Mouse (Mus musculus): Measurements from ENCODE around the gene Nicn1. TPM values are rescaled to one million over a fixed set of nuclear protein-coding genes. Genes with fewer than 3 reads are reported as not detected.
"Not testable (repeated sequence)": the region's sequence is repeated elsewhere in the genome, so short reads cannot be mapped to it uniquely, and the experiment has no call there.

The Nicn1 gene
- polyA plus RNA-seq, 1 experiment from 2014 or later = 45.0 TPM

- 17% methylated on average over 10 of the region's 10 CpGs for WGBS
- ATAC-seq (ENCODE audit: insufficient number of reproducible peaks, insufficient read depth, low FRiP score, low TSS enrichment, low read depth) = peak; percentile 34
- H3K9me3 ChIP-seq = no peaks in the 10 kb centered on the region
Observed at GRCm38 (mm10) chr9:108264191-108264921, 25.9 kb upstream of the Nicn1 start.

GRCm38 (mm10) chr9:108266261-108266935 lies 23.8 kb upstream of the Nicn1 start:
- Histone ChIP-seq H3K27me3 (no peaks in the 10 kb centered on the region), H3K4me3 (replicated peaks) (no peak overlapping the region), H3K9ac (replicated peaks) (no peak overlapping the region), H3K4me2 (no peak overlapping the region), H3K36me3 (no peaks in the 10 kb centered on the region), H3K4me1 (replicated peaks) (peaks cover 23% of the 10 kb centered on the region), H3K27ac (no peak overlapping the region), H3K9me3 (no peaks in the 10 kb centered on the region)
- 58% methylated on average over 10 of the region's 10 CpGs for WGBS
- ATAC-seq (ENCODE audit: insufficient number of reproducible peaks, insufficient read depth, low FRiP score, low TSS enrichment, low read depth) = no peak

More at GRCm38 (mm10) chr9:108264191-108264921, 25.9 kb upstream of the Nicn1 start:
- Histone ChIP-seq H3K4me3 (replicated peaks) (peak overlapping the region; percentile 94), H3K27me3 (no peaks in the 10 kb centered on the region), H3K27ac (peak overlapping the region; percentile 91), H3K36me3 (no peaks in the 10 kb centered on the region), H3K4me2 (peak overlapping the region; percentile 82), H3K9ac (replicated peaks) (peak overlapping the region; percentile 38), H3K4me1 (replicated peaks) (peaks cover 23% of the 10 kb centered on the region)

- Histone ChIP-seq H3K9me3 (no peaks in the 10 kb centered on the region), H3K9ac (replicated peaks) (no peak overlapping the region), H3K27ac (no peak overlapping the region), H3K4me1 (replicated peaks) (peaks cover 18% of the 10 kb centered on the region), H3K36me3 (no peaks in the 10 kb centered on the region), H3K4me3 (replicated peaks) (no peak overlapping the region), H3K4me2 (no peak overlapping the region), H3K27me3 (no peaks in the 10 kb centered on the region)
- 86% methylated on average over 7 of the region's 7 CpGs for WGBS
- no peak for ATAC-seq (ENCODE audit: insufficient number of reproducible peaks, insufficient read depth, low FRiP score, low TSS enrichment, low read depth)
Observed at GRCm38 (mm10) chr9:108267691-108268090, 22.5 kb upstream of the Nicn1 start.

GRCm38 (mm10) chr9:108268701-108269100 lies 21.5 kb upstream of the Nicn1 start:
- H3K27me3 ChIP-seq; ATAC-seq (ENCODE audit: insufficient number of reproducible peaks, insufficient read depth, low FRiP score, low TSS enrichment, low read depth); H3K36me3 ChIP-seq; H3K9ac ChIP-seq (replicated peaks); H3K4me3 ChIP-seq (replicated peaks); H3K9me3 ChIP-seq; H3K27ac ChIP-seq; H3K4me2 ChIP-seq: not testable (repeated sequence)
- WGBS = 81% methylated on average over 6 of the region's 7 CpGs
- H3K4me1 ChIP-seq (replicated peaks) = peaks cover 15% of the 10 kb centered on the region

GRCm38 (mm10) chr9:108271941-108272340 lies 18.3 kb upstream of the Nicn1 start:
- no peak overlapping the region for H3K9ac ChIP-seq (replicated peaks)
- peaks cover 16% of the 10 kb centered on the region for H3K4me1 ChIP-seq (replicated peaks)
- no peak overlapping the region for H3K27ac ChIP-seq
- H3K36me3 ChIP-seq = no peaks in the 10 kb centered on the region
- H3K4me3 ChIP-seq (replicated peaks) = no peak overlapping the region
- WGBS = 13% methylated on average over 2 of the region's 2 CpGs
- H3K4me2 ChIP-seq = no peak overlapping the region
- no peaks in the 10 kb centered on the region for H3K9me3 ChIP-seq
- no peak for ATAC-seq (ENCODE audit: insufficient number of reproducible peaks, insufficient read depth, low FRiP score, low TSS enrichment, low read depth)
- H3K27me3 ChIP-seq = no peaks in the 10 kb centered on the region

- no peaks in the 10 kb centered on the region for H3K27me3 ChIP-seq
- H3K27ac ChIP-seq = 0 out of 2 replicates have a peak overlapping the region, but pooled peaks have one; percentile 50
- H3K36me3 ChIP-seq = no peaks in the 10 kb centered on the region
- H3K9me3 ChIP-seq = no peaks in the 10 kb centered on the region
- peaks cover 16% of the 10 kb centered on the region for H3K4me1 ChIP-seq (replicated peaks)
- H3K4me3 ChIP-seq (replicated peaks) = no peak overlapping the region
- WGBS = 56% methylated on average over 5 of the region's 5 CpGs
- H3K9ac ChIP-seq (replicated peaks) = no peak overlapping the region
- no peak for ATAC-seq (ENCODE audit: insufficient number of reproducible peaks, insufficient read depth, low FRiP score, low TSS enrichment, low read depth)
- H3K4me2 ChIP-seq = no peak overlapping the region
Observed at GRCm38 (mm10) chr9:108272691-108273090, 17.5 kb upstream of the Nicn1 start.

GRCm38 (mm10) chr9:108273485-108273884 lies 16.7 kb upstream of the Nicn1 start:
- H3K9ac ChIP-seq (replicated peaks) = no peak overlapping the region
- ATAC-seq (ENCODE audit: insufficient number of reproducible peaks, insufficient read depth, low FRiP score, low TSS enrichment, low read depth) = no peak
- WGBS = 57% methylated on average over 4 of the region's 4 CpGs
- H3K4me2 ChIP-seq = no peak overlapping the region
- H3K27me3 ChIP-seq = no peaks in the 10 kb centered on the region
- no peaks in the 10 kb centered on the region for H3K9me3 ChIP-seq
- no peak overlapping the region for H3K27ac ChIP-seq
- peaks cover 16% of the 10 kb centered on the region for H3K4me1 ChIP-seq (replicated peaks)
- no peaks in the 10 kb centered on the region for H3K36me3 ChIP-seq
- H3K4me3 ChIP-seq (replicated peaks) = no peak overlapping the region

- Histone ChIP-seq H3K27ac (no peak overlapping the region), H3K27me3 (no peaks in the 10 kb centered on the region), H3K4me3 (replicated peaks) (no peak overlapping the region), H3K4me2 (no peak overlapping the region), H3K4me1 (replicated peaks) (peaks cover 16% of the 10 kb centered on the region), H3K36me3 (no peaks in the 10 kb centered on the region), H3K9ac (replicated peaks) (no peak overlapping the region), H3K9me3 (no peaks in the 10 kb centered on the region)
- 80% methylated on average over 5 of the region's 5 CpGs for WGBS
- ATAC-seq (ENCODE audit: insufficient number of reproducible peaks, insufficient read depth, low FRiP score, low TSS enrichment, low read depth) = no peak
Observed at GRCm38 (mm10) chr9:108274476-108275330, 15.5 kb upstream of the Nicn1 start.

GRCm38 (mm10) chr9:108275331-108275659 lies 14.9 kb upstream of the Nicn1 start:
- WGBS = 67% methylated on average over 6 of the region's 6 CpGs
- no peaks in the 10 kb centered on the region for H3K9me3 ChIP-seq

GRCm38 (mm10) chr9:108278697-108279450 lies 11.4 kb upstream of the Nicn1 start:
- H3K4me1 ChIP-seq (replicated peaks) = peaks cover 11% of the 10 kb centered on the region
- ATAC-seq (ENCODE audit: insufficient number of reproducible peaks, insufficient read depth, low FRiP score, low TSS enrichment, low read depth) = no peak

More at GRCm38 (mm10) chr9:108275331-108275659, 14.9 kb upstream of the Nicn1 start:
- no peak overlapping the region for H3K27ac ChIP-seq
- H3K36me3 ChIP-seq = no peaks in the 10 kb centered on the region
- peaks cover 16% of the 10 kb centered on the region for H3K4me1 ChIP-seq (replicated peaks)
- no peak overlapping the region for H3K4me3 ChIP-seq (replicated peaks)
- H3K4me2 ChIP-seq = no peak overlapping the region
- H3K9ac ChIP-seq (replicated peaks) = no peak overlapping the region
- H3K27me3 ChIP-seq = no peaks in the 10 kb centered on the region
- no peak for ATAC-seq (ENCODE audit: insufficient number of reproducible peaks, insufficient read depth, low FRiP score, low TSS enrichment, low read depth)

More at GRCm38 (mm10) chr9:108278697-108279450, 11.4 kb upstream of the Nicn1 start:
- no peaks in the 10 kb centered on the region for H3K36me3 ChIP-seq
- H3K27ac ChIP-seq = no peak overlapping the region
- H3K9ac ChIP-seq (replicated peaks) = no peak overlapping the region
- WGBS = 68% methylated on average over 10 of the region's 10 CpGs
- H3K4me3 ChIP-seq (replicated peaks) = no peak overlapping the region
- H3K9me3 ChIP-seq = no peaks in the 10 kb centered on the region
- no peak overlapping the region for H3K4me2 ChIP-seq
- H3K27me3 ChIP-seq = no peaks in the 10 kb centered on the region

All from limb, embryonic 12.5 days (tissue).